ENCODE assay signal across 35 mouse cellular contexts in genomic region chr6:50424271-50424670, GRCm38 (mm10).
"Had no signal": no experiment of that assay in that cellular context is flagged by ENCODE, and none has a peak within 500 bp of the region (broad histone marks: within the 10 kb centered on the region; RNA-seq: fewer than 3 reads in every experiment).

No protein-coding gene starts in this region.

- H3K36me3 ChIP-seq: heart, embryonic 15.5 days; hindbrain, embryonic 12.5 days; hindbrain, embryonic 13.5 days; hindbrain, embryonic 15.5 days; intestine, embryonic 15.5 days had no signal

- DNase-seq: heart, postnatal 10 days; heart, postnatal 14 days; heart, postnatal 36 days; heart, postnatal 4 days; kidney, adult 11 months; kidney, adult 18-20 months; kidney, adult 2 months; kidney, adult 8-10 months; kidney, adult 9 months; kidney, postnatal 10 days; kidney, postnatal 14 days; kidney, postnatal 25 days; kidney, postnatal 36 days; kidney, postnatal 4 days; layer of hippocampus, adult 9-11 months; layer of hippocampus, postnatal 36 days had no signal

- H3K9me3 ChIP-seq: heart, embryonic 10.5 days; heart, embryonic 12.5 days; heart, embryonic 13.5 days; heart, embryonic 15.5 days; hindbrain, embryonic 10.5 days; hindbrain, embryonic 12.5 days; hindbrain, embryonic 13.5 days; hindbrain, embryonic 15.5 days; intestine, embryonic 15.5 days; kidney, embryonic 15.5 days had no signal

- H3K4me3 ChIP-seq: heart, embryonic 10.5 days; heart, embryonic 12.5 days; heart, embryonic 13.5 days; heart, embryonic 15.5 days; hindbrain, embryonic 10.5 days; hindbrain, embryonic 12.5 days; hindbrain, embryonic 13.5 days; hindbrain, embryonic 15.5 days; intestine, embryonic 15.5 days; kidney, embryonic 15.5 days; layer of hippocampus, adult 2 months had no signal

- H3K4me2 ChIP-seq: heart, embryonic 11.5 days; heart, embryonic 12.5 days; heart, embryonic 13.5 days; heart, embryonic 15.5 days; hindbrain, embryonic 12.5 days; hindbrain, embryonic 13.5 days; hindbrain, embryonic 14.5 days; hindbrain, embryonic 15.5 days; intestine, embryonic 15.5 days; kidney, embryonic 15.5 days had no signal

- H3K9ac ChIP-seq: heart, embryonic 12.5 days; heart, embryonic 13.5 days; heart, embryonic 15.5 days; hindbrain, embryonic 12.5 days; hindbrain, embryonic 13.5 days; hindbrain, embryonic 14.5 days; hindbrain, embryonic 15.5 days; intestine, embryonic 15.5 days; kidney, embryonic 15.5 days had no signal

- ATAC-seq: hindbrain, embryonic 16.5 days; hindbrain, postnatal 0 days; inflammation-experienced regulatory T-cells, adult 6 months; intestine, embryonic 15.5 days; intestine, embryonic 16.5 days; intestine, postnatal 0 days had no signal

- H3K27ac ChIP-seq: heart, embryonic 10.5 days; heart, embryonic 13.5 days; heart, embryonic 15.5 days; hindbrain, embryonic 10.5 days; hindbrain, embryonic 12.5 days; hindbrain, embryonic 13.5 days; hindbrain, embryonic 14.5 days; hindbrain, embryonic 15.5 days; hindbrain, postnatal 0 days; intestine, embryonic 15.5 days; kidney, embryonic 15.5 days; kidney, postnatal 0 days; layer of hippocampus, adult 2 months had no signal

- H3K27me3 ChIP-seq: heart, embryonic 12.5 days; heart, embryonic 13.5 days; heart, embryonic 15.5 days; hindbrain, embryonic 12.5 days; hindbrain, embryonic 13.5 days; hindbrain, embryonic 15.5 days; intestine, embryonic 15.5 days; kidney, embryonic 15.5 days had no signal

- H3K4me1 ChIP-seq: hindbrain, embryonic 12.5 days; hindbrain, embryonic 13.5 days; hindbrain, embryonic 15.5 days; intestine, embryonic 15.5 days had no signal
